Mouse (Mus musculus) frontal cortex, postnatal 10 days (tissue): ENCODE measurements around the gene Npr2.
"Not testable (repeated sequence)": the region's sequence is repeated elsewhere in the genome, so short reads cannot be mapped to it uniquely, and the experiment has no call there.

Experiments used
- DNase-seq, 2 experiments: peaks; one replicate each; pipeline ENCODE4 v3.0.0; 2022; ENCODE audit warnings: low spot score in 2 of 2, mixed read lengths in 1 of 2

The Npr2 gene

GRCm38 (mm10) chr4:43631046-43631955 is at the start of gene Npr2:
Gene Npr2, plus strand, starts transcription at chr4:43631935.
- peak in 1 of 2 experiments; percentile 35 for DNase-seq

DNA sequence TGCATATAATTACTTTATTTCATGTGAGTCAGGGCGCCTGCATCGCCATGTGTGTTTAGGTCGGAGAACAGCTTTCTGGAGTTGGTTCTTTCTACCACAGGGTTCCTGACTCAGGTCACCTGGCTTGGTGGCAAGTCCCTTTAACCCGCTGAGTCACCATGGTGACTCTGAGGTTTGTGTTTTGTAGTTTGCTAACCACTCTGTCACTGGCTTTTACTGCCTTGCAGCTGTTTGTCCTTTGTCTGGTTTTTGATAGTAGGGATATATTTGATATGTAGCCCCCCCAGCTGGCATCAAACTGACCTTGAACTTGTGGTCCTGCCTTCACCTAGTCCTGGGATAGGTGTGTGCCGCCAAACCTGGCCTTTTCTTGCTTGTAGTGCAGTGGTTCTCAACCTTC is 49.5 kb upstream of the Npr2 start:
- no peak for DNase-seq

DNA sequence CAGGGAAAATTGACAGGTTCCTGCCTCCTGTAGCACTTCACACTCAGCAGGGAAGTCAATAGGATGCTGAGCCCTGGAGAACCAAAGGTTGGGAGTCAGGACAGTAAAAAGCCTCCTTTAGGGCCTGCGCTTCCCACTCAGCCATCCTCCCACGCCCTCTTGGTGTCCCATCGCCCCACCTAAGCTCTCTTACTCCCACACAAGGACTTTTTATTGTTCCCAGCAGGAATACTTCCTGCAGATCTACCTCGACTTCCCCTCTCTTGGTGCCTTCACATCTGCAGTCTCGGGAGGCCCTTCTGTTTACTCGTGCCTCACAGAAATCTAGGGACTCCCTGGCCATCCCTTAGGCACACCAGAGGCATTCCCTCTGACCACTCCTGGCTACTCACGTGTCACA is 48.3 kb upstream of the Npr2 start:
- no peak for DNase-seq

DNA sequence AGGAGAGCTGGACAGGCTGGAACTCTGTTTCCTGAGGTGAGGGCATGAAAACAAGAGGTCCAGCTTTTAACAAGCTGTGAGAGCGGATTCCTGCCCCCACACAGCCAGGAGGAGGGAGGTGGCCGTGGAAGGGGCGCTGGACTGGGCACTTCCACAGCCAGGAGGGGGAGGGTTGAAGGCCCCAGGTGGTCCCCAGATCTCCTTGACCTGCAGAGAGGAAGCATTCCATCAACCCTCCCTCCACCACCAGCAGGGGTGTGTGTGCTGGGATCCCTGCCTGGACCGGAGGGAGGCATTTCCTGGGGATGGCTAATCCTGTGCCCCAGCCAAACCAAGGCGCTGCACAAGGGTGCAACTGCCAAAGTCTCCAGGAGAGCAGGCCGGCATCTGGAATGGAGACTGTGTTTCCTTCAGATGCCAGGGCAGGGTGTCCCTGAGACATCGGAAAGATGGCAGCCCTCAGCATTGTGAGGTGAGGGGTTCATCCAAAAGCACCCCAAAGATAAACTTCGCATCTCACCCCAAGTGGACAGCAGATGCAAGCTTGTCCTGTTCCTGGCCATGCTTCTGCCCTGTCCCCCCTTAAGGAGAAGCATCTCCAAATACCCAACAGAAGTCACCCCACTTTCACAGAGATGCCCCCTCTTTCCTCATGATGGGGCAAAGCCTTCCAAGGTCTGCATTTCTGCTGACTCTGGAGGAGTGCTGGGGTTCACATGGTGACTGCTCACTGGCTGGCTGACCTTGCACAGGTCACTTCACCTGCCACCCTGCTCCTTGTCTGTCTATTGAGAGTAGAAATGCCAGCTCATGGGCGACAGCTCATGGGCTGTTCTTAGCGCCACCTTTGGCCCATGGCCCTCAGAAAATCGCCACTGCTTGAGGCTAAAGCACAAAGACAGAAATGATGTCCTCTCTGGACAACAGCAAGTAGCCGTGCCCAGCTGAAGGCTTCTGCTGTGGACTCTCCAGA is 47.0 kb upstream of the Npr2 start, which contains the start of gene Msmp:
TSS of gene Msmp (minus strand) at position 51 of the 973 bp plus-strand sequence.
- DNase-seq: no peak

DNA sequence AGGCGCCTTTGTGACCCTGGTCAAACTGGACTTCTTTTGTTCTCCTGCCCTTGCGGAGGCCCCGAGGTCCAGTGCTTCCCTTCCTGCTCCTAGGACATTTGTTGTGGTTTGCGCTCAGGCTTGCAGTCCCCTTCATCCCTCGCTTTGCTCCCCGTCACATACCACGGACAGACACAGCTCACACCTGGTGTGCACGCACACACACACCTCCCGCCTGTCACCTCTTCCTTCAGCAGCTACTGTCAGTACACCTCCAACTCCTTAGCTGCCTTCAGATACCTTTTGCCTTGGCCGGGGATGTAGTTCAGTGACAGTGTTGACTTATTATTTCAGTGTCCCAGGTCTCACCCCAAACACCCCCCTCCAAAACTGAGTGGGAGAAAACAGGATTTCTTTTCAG is 46.1 kb upstream of the Npr2 start:
- DNase-seq: no peak

DNA sequence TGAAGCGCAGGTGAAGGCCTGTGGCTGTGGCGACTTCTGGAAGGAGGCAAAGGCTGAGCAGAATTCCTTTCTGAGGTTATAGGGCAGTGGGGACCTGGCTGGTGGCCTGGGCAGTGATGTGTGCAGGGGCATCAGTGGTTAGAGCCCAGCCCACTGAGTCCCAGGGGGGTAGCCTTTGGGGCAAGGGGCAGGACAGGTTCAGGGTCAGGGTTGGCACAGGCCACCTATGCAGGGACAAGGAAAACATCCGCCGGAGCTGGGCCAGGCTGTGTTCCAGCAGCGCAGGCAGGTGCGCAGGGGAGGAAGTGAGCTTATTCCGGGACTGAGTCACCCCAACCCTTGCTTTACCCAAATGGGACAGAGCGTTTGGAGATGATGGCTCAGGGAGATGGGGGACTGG is 45.3 kb upstream of the Npr2 start:
- DNase-seq: no peak

- DNase-seq: no peak
Observed at GRCm38 (mm10) chr4:43587681-43588080, 44.1 kb upstream of the Npr2 start.

- DNase-seq: no peak
Observed at GRCm38 (mm10) chr4:43591543-43591942, 40.2 kb upstream of the Npr2 start.

- DNase-seq: no peak
Observed at GRCm38 (mm10) chr4:43591961-43592360, 39.8 kb upstream of the Npr2 start.

DNA sequence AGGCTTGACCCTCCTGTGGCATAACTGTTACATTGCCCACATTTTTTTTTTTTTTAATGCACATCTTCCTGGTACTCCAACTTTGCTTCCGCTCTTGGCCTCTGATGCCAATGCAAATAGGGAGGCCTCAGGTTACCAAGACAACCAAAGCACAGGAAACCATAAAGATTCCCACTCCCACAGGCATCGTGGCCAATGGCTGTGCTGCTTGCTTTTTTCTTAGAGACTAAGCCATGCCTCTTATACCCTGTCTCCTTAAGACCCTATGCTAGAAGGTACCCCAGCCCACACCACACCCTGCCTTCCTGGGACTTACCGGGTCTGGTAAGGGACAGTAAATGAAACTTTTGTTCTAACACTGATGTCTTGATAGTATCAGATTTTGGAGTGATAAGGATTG is 38.3 kb upstream of the Npr2 start:
- no peak for DNase-seq

- DNase-seq: not testable (repeated sequence)
Observed at GRCm38 (mm10) chr4:43596597-43596996, 35.1 kb upstream of the Npr2 start.

- DNase-seq: no peak
Observed at GRCm38 (mm10) chr4:43598200-43598599, 33.5 kb upstream of the Npr2 start.

GRCm38 (mm10) chr4:43598650-43599380 is 32.9 kb upstream of the Npr2 start:
- DNase-seq: no peak

- DNase-seq: no peak
Observed at GRCm38 (mm10) chr4:43600195-43600934, 31.4 kb upstream of the Npr2 start.

GRCm38 (mm10) chr4:43604099-43604498 is 27.6 kb upstream of the Npr2 start:
- no peak for DNase-seq

GRCm38 (mm10) chr4:43604751-43605685 is 26.7 kb upstream of the Npr2 start:
- DNase-seq: no peak

GRCm38 (mm10) chr4:43612534-43612933 is 19.2 kb upstream of the Npr2 start:
- no peak for DNase-seq

- no peak for DNase-seq
Observed at GRCm38 (mm10) chr4:43613060-43613730, 18.5 kb upstream of the Npr2 start.

DNA sequence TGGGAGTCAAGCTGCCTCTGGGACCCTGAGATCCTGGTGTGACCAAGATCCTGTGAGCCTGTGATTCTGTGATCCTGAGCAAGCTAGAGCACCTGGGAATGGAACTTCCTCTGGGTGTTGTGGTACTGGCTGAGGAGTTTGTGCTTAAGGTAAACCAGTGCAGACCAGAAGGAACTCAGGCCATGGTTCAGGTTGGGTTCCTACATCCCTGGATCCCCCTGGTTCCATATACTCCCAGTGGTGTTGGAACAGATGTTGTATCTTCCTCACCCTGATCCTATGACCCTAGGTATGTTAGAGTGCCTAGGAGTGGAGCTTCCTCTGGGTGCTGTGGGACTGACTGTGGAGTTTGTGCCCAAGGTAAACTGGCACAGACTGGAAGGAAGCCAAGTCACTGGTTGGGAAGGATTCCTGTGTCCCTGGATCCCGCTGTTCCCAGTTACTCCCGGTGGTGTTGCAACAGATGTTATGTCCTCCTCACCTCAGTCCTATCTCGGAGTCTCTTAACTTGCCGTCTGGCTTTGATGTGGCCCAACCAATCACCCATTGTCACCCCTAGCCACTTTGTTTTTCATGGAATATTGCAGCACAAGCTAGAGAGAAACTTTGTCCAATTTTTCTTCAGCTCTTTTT is 11.5 kb upstream of the Npr2 start:
- no peak for DNase-seq
